Mouse (Mus musculus) stomach, embryonic 16.5 days (tissue): ENCODE data around the gene Dcaf4. TPM values are rescaled to one million over a fixed set of nuclear protein-coding genes. Genes with fewer than 3 reads are reported as not detected.

Experiments
- ATAC-seq: fragments of 200-750 bp; cut with Nextera tagmentation; 2 replicates; pipeline ENCODE4 v1.8.0; 2017; ENCODE audit warnings: moderate number of reproducible peaks, moderate TSS enrichment; ENCODE audit not compliant: insufficient read depth, low FRiP score
- H3K27ac ChIP-seq: fragments of 300-500 bp; sonication (generic); 2 replicates; pipeline ENCODE4 v1.5.1; 2014; ENCODE audit warnings: low read length
- H3K27me3 ChIP-seq: fragments of 300-500 bp; sonication (generic); 2 replicates; pipeline ENCODE4 v1.6.1; 2014; ENCODE audit warnings: low read length, control low read depth, mixed read lengths; ENCODE audit not compliant: control insufficient read depth, insufficient read depth
- H3K36me3 ChIP-seq: fragments of 300-500 bp; sonication (generic); 2 replicates; pipeline ENCODE4 v1.6.1; 2014; ENCODE audit warnings: low read length; ENCODE audit not compliant: control insufficient read depth, insufficient read depth
- H3K4me1 ChIP-seq: fragments of 300-500 bp; sonication (generic); 2 replicates; pipeline ENCODE4 v1.6.1; 2014; ENCODE audit warnings: low read length, control low read depth, mixed read lengths; ENCODE audit not compliant: control insufficient read depth, insufficient read depth
- H3K4me2 ChIP-seq: fragments of 300-500 bp; sonication (generic); 2 replicates; pipeline ENCODE4 v1.6.1; 2014; ENCODE audit warnings: low read depth, low read length, mixed read lengths
- H3K4me3 ChIP-seq: fragments of 300-500 bp; sonication (generic); replicated peaks from 2 replicates; pipeline ENCODE4 v1.5.1; 2014; ENCODE audit warnings: mild to moderate bottlenecking, low read length
- H3K9ac ChIP-seq: fragments of 300-500 bp; sonication (generic); 2 replicates; pipeline ENCODE4 v1.6.1; 2014; ENCODE audit warnings: low read length
- H3K9me3 ChIP-seq: fragments of 300-500 bp; sonication (generic); replicated peaks from 2 replicates; pipeline ENCODE4 v1.6.1; 2016; ENCODE audit warnings: low read length, control low read depth; ENCODE audit not compliant: control insufficient read depth
- WGBS: fragments of 180-500 bp; shearing (Covaris S2); extraction: QIAGEN DNeasy Blood & Tissue Kit; methylation state at CpG from one replicate; pipeline ENCODE4 v1.1.7; 2014; 5-methylcytosine and 5-hydroxymethylcytosine counted together
- polyA plus RNA-seq: library from polyadenylated mRNA; unstranded; fragments of >200 nt; fragmentation: Nextera tagmentation; extraction: Ambion mirVana; gene quantifications from 2 replicates; pipeline ENCODE4 v1.2.1, GENCODE M21; 2015

The Dcaf4 gene
- polyA plus RNA-seq, 1 experiment from 2014 or later, result 37.1 TPM

DNA sequence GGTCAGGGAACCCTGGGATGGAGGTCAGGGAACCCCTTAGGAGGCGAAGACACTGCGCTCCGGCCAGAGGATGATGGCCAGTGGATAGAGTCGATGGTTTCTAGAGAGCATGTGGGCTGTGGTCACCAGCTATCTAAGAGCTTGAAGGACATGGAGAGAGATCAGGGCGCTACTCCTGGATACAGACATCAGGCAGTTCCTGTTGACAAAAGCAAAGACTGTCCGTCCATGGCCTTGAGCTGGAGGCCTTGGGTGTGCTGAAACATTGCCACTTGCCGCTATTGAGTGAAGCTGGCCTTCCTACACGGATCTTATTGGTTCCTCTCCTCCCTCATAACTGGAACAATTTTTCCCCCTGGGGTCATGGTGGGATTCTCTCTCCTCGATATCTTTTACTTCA lies 26.1 kb upstream of the Dcaf4 start:
- Histone ChIP-seq H3K4me2 (no peak overlapping the region), H3K9me3 (no peaks in the 10 kb centered on the region; the same call in 1 of the 2 replicates), H3K27ac (no peak overlapping the region), H3K4me3 (no peak overlapping the region), H3K9ac (no peak overlapping the region), H3K4me1 (no peaks in the 10 kb centered on the region), H3K36me3 (no peaks in the 10 kb centered on the region), H3K27me3 (no peaks in the 10 kb centered on the region)
- WGBS, result 83% methylated on average over 9 of the region's 9 CpGs
- no peak for ATAC-seq

DNA sequence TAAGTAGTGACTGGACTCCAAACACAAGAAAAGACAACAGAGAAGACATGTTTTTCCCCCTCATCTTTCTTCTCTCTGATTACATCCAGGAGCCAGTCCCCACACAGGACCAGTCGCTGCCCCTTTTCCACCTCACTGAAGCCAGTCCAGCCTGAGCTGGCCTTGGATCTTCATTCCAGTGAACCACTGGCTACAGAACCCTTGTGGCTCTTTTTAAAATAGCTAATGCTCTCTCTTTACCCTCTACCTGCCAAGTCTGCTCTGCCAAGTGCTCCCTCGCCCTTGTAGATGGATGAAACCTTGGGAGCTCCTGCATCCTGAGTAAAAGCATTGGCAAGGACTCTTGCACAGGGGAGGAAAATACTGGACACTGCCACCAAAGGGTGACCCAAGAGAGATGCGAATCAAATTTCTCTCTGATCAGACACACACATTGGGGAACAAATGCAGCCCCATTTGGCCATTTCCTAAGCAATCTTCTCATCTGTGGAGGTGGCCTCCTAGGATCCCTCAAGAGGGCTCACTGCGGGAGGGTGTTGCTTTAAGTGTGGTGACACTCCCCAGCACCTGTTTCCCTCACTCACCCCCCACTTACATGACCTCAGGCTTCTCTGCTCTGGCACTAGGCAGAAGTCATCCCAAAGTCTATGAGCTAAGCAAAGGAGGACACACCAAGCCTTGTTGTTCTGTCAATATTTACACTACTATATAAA lies 24.9 kb upstream of the Dcaf4 start:
- Histone ChIP-seq H3K4me1 (no peaks in the 10 kb centered on the region), H3K4me2 (no peak overlapping the region), H3K9ac (no peak overlapping the region), H3K4me3 (no peak overlapping the region), H3K27me3 (no peaks in the 10 kb centered on the region), H3K36me3 (no peaks in the 10 kb centered on the region), H3K27ac (no peak overlapping the region), H3K9me3 (no peaks in the 10 kb centered on the region; the same call in 1 of the 2 replicates)
- ATAC-seq, result no peak
- 63% methylated on average over 4 of the region's 4 CpGs for whole genome bisulfite sequencing

DNA sequence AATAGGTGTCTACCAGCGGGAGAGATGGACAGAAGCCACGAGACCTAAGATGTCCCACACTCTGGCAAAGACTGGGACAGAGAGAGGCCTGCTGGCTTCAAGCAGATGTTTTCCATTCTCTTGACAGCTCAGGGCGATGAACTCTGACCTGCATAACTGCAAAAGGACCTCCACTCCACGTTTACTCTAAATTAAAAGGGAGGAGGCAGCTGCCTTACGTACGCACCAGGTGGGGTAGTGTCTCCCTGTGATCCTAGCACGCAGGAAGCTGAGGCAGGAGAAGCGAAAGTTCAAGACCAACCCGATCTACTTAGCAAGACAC lies 24.3 kb upstream of the Dcaf4 start:
- 44% methylated on average over 9 of the region's 9 CpGs for WGBS
- H3K9me3 ChIP-seq, result no peaks in the 10 kb centered on the region; the same call in 1 of the 2 replicates
- H3K4me2 ChIP-seq, result no peak overlapping the region
- no peak for ATAC-seq
- H3K36me3 ChIP-seq, result no peaks in the 10 kb centered on the region
- H3K27me3 ChIP-seq, result no peaks in the 10 kb centered on the region
- H3K9ac ChIP-seq, result no peak overlapping the region
- no peak overlapping the region for H3K27ac ChIP-seq
- H3K4me1 ChIP-seq, result no peaks in the 10 kb centered on the region
- no peak overlapping the region for H3K4me3 ChIP-seq

DNA sequence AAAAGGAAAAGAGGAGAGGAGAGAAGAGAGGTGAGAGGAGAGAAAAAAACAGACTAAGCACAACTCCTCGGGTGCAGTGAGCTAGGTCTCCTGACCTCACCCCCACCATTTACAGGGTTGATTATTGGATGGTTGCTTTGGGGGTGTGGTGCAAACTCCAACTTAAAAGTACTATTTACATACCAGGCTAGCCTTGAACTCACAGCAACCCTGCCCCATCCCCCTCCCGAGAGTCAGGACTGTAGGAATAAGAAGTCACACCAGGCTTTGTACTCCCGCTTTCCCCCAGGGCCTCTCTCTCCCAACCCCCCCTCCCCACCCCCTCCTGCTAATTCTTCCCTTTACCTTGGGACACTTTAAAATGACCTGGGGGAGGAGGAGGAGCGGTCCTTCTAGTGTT lies 23.9 kb upstream of the Dcaf4 start:
- no peak overlapping the region for H3K4me2 ChIP-seq
- 65% methylated on average over 4 of the region's 4 CpGs for WGBS
- no peak for ATAC-seq

DNA sequence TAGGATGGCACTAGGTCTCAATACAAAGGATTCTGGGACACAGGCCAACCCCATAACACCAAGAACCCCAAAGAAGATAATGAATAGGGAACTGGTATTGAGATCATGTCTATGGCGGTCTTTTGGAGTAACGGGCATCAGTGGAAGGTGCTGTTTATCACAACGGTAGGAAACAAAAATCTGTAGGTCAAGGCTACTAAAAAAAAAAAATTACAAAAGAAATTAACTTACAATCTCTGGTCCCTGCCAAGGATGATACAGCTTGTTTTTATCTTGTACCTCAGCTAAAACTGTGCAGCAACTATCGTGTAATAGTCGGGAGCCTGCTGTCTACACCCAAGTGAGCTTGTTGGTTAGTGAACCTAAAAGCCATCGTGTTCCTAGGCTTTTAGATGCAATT lies 23.5 kb upstream of the Dcaf4 start:
- H3K4me1 ChIP-seq, result no peaks in the 10 kb centered on the region
- no peak overlapping the region for H3K4me3 ChIP-seq
- no peak overlapping the region for H3K4me2 ChIP-seq
- H3K27me3 ChIP-seq, result no peaks in the 10 kb centered on the region
- no peak overlapping the region for H3K27ac ChIP-seq
- no peak overlapping the region for H3K9ac ChIP-seq
- H3K9me3 ChIP-seq, result no peaks in the 10 kb centered on the region
- no peak for ATAC-seq
- 88% methylated on average over 6 of the region's 6 CpGs for WGBS
- no peaks in the 10 kb centered on the region for H3K36me3 ChIP-seq

More for the DNA sequence above, 23.9 kb upstream of the Dcaf4 start:
- Histone ChIP-seq H3K9ac (no peak overlapping the region), H3K36me3 (no peaks in the 10 kb centered on the region), H3K27ac (no peak overlapping the region), H3K27me3 (no peaks in the 10 kb centered on the region), H3K4me3 (no peak overlapping the region), H3K4me1 (no peaks in the 10 kb centered on the region), H3K9me3 (no peaks in the 10 kb centered on the region; the same call in 1 of the 2 replicates)

DNA sequence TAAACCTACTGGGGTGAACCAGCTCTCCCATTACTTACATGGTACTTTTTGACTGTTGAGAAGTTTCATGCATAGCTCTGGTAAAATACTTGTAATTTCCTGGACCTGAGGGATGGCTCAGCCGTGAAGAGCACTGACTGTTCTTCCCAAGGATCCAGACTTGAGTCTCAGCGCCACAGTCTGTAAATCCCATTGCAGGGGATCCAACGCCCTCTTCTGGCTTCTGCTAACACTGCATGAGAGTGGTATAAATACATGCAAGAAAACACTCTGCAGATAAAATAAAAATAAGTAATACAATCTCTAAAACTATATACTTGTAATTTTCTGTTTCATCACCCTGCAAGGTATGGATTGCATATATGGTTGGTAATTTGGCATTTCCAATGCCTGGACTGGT lies 22.3 kb upstream of the Dcaf4 start:
- Histone ChIP-seq H3K27ac (no peak overlapping the region), H3K4me1 (no peaks in the 10 kb centered on the region), H3K36me3 (no peaks in the 10 kb centered on the region), H3K9me3 (no peaks in the 10 kb centered on the region), H3K27me3 (no peaks in the 10 kb centered on the region), H3K9ac (no peak overlapping the region), H3K4me3 (no peak overlapping the region), H3K4me2 (no peak overlapping the region)
- ATAC-seq, result no peak
- WGBS, result 82% methylated on average over 3 of the region's 3 CpGs

DNA sequence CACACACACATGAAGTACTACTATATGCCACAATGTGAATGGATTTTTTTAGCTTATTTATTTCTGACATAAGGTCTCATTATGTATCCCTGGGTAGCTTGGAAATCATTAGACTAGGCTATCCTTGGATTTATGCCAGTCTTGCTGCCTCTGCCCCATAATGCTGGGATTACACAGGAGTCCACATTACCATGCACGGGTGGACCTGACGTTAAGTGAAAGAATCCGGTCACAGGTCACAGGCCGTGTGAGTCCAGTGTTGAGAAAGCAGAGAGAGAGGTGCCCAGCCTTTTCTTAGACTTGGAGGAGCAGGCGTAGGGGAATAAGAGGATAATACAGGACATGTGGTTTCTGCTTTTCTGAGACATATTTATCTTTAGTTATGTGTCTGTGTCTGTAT lies 21.0 kb upstream of the Dcaf4 start:
- H3K9me3 ChIP-seq, result no peaks in the 10 kb centered on the region
- no peak overlapping the region for H3K9ac ChIP-seq
- ATAC-seq, result no peak
- H3K36me3 ChIP-seq, result no peaks in the 10 kb centered on the region
- 71% methylated on average over 5 of the region's 5 CpGs for WGBS
- H3K4me2 ChIP-seq, result no peak overlapping the region
- H3K4me1 ChIP-seq, result no peaks in the 10 kb centered on the region
- H3K27ac ChIP-seq, result no peak overlapping the region
- no peak overlapping the region for H3K4me3 ChIP-seq
- no peaks in the 10 kb centered on the region for H3K27me3 ChIP-seq

DNA sequence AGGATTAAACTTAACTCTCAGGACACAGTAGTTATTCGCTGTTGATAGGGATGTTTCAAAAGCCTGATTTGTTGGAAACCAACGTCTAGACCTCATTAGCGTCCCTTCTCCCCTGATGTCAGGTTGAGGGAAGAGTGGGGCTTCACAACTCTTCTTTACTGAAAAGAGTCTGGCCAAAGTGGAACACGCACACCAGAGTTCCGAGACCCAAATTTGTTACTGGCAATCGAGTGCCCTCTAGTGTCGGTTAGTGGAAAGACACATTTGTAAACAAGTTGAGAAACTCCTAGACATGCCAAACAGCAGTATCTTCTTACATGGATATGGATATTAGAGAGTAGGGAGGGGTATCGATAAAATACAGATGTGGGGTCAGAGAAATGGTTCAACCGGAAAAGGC lies 18.1 kb upstream of the Dcaf4 start:
- Histone ChIP-seq H3K4me2 (no peak overlapping the region), H3K36me3 (no peaks in the 10 kb centered on the region), H3K27ac (no peak overlapping the region), H3K9ac (no peak overlapping the region), H3K4me1 (no peaks in the 10 kb centered on the region), H3K4me3 (no peak overlapping the region), H3K27me3 (no peaks in the 10 kb centered on the region), H3K9me3 (no peaks in the 10 kb centered on the region)
- 4% methylated on average over 9 of the region's 9 CpGs for WGBS
- no peak for ATAC-seq

DNA sequence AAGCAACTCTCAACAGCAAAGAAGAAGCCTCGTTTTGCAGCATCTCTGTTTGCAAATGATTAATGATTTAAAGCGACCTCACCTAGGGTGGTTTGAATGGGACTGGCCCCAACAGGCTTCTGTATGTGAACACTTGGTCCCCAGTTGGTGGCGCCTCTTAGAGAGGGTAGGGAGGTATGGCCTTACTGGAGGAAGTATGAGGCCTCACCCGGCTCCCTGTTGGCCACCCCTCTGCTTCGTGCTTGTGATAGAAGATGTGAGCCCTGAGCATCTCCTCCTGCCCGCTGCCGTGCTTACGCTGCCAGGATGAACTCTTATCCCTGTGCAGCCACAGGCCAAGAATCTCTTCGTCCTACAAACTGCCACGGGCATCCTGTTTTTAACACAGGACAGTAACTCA lies 13.7 kb upstream of the Dcaf4 start:
- Histone ChIP-seq H3K4me1 (no peaks in the 10 kb centered on the region), H3K36me3 (no peaks in the 10 kb centered on the region), H3K4me2 (no peak overlapping the region), H3K9me3 (no peaks in the 10 kb centered on the region), H3K27ac (no peak overlapping the region), H3K4me3 (no peak overlapping the region), H3K9ac (no peak overlapping the region), H3K27me3 (no peaks in the 10 kb centered on the region)
- 70% methylated on average over 10 of the region's 10 CpGs for WGBS
- ATAC-seq, result no peak
